Mouse (Mus musculus) megakaryocyte-erythroid progenitor cell, adult 5-6 weeks (primary cell): ENCODE results near the gene Zfp800. TPM values are rescaled to one million over a fixed set of nuclear protein-coding genes. Genes with fewer than 3 reads are reported as not detected.

Experiments
- ATAC-seq: replicated peaks from 2 replicates; pipeline ENCODE4 v1.8.0; 2016; ENCODE audit warnings: mild to moderate bottlenecking, inconsistent platforms; ENCODE audit not compliant: severe bottlenecking, poor library complexity, low FRiP score, low TSS enrichment
- total RNA-seq, 2 experiments: library from RNA; stranded (forward) in 1 of 2; stranded (reverse) in 1 of 2; fragments of 200-1000, 215-1000 nt in 1 of 2; fragments of >200 nt in 1 of 2; fragmentation: Nextera tagmentation in 1 of 2; gene quantifications; 2 replicates each; pipeline ENCODE4 v1.2.3; 2014 to 2017

Gene Zfp800
- total RNA-seq, 2 experiments from 2014 or later = 73.2 to 158 TPM

DNA sequence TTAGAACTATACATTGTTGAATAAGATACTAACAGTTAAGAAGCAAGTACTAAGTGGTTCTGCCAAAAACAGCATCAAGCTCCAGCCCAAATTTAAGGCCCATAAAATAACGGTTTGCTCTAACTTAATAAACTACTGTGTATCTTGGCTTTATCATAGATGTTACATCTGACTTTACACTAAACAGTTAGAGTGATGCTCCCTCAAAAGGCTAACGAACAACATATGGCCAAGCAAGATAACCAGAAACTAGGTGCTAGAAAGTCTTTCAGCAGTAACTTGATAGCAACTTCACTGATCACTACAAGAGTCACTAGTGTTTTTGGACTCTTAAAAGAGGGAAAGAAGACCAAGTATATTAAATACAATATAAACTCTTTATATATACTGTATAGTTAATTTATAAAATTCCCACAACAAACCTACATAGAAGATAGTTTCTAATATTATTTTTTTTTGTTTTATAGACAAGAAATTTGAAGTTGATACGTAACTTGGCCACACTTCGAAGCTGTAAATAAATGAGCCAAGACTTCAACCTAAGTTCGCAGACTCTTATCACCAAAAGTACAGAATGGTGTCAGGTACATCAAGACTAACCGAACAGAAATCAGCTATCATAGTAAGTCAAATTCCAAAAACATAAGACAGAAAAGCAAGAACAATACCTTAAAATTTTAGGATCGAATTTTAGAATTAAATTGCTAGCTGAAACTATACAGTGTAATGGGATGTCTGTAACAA lies 165.0 kb downstream of the Zfp800 start:
- ATAC-seq = peak; percentile 94

GRCm38 (mm10) chr6:28228085-28228484 lies 169.7 kb downstream of the Zfp800 start:
- no peak for ATAC-seq

DNA sequence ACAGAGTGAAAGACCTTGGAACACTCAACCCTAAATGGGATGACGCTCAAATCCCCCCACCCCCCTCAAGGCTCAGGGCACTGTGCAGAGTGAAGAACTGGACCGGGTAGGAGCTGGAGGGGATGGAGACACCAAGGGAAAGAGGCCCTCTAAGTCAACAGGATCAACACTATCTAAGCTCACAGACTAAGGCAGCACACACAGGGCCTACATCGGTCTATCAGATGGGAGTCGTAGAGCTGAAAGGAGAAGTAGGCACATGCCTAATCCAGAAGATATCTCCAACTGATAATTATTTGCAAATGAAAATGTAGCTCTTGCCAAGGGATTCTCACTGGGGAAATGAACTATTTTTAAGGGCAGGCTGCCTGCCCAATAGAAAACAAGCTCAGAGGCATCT lies 176.8 kb downstream of the Zfp800 start:
- 0 out of 2 replicates have a peak, but pooled peaks have one; percentile 32 for ATAC-seq

GRCm38 (mm10) chr6:28218386-28218785 lies 179.4 kb downstream of the Zfp800 start:
- ATAC-seq = no peak

- ATAC-seq = peak; percentile 67
These were observed 182.4 kb downstream of the Zfp800 start for GRCm38 (mm10) chr6:28215268-28215954.

DNA sequence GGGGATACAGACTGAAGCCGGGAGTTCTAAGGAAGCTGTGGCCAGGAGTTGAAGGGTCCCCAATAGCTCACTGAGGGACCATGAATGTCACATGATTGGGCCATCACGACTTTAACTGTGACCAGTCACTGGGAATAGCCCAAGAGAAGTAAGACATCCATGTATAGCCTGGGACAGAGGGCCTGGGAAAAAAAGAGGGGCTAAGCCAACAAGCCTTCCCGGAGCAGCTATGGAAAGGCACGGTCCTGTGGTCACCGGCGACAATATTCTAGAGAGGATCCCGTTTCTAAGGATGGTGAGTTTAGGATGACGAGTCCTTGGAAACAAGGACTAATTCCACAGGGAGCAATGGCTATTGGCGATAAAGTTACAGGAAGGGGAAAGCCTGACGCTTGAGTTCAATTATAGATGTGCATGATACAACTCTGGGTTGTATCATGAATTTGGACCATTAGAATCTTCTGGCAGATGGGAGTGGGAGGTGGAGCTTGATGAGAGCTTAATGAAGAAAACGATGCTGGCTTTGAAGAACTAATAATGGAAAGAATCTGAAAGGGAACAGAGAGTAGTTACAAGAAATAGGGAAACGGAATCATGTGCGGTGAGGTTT lies 183.0 kb downstream of the Zfp800 start:
- ATAC-seq = no peak

- ATAC-seq = no peak
These were observed 194.4 kb downstream of the Zfp800 start for GRCm38 (mm10) chr6:28203454-28203853.

DNA sequence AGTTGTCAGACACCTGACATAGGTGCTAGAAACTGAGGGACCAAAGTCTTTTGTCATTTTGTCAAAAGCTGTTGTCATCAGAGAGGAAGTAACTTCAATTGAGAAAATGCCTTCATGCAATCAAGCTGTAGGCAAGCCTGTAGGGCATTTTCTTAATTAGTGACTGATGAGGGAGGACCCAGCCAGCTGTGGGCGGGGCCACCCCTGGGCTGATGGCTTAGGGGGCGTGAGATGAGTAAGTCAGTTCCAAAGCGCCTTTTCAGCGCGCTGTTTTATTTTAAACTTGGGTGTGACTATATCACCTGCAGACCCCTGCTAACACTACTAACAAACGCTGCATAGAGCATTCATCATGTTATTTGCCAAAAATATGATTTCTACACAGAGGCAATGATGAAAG lies 195.0 kb downstream of the Zfp800 start:
- ATAC-seq = no peak

- no peak for ATAC-seq
These were observed 203.9 kb downstream of the Zfp800 start for GRCm38 (mm10) chr6:28193901-28194300.

DNA sequence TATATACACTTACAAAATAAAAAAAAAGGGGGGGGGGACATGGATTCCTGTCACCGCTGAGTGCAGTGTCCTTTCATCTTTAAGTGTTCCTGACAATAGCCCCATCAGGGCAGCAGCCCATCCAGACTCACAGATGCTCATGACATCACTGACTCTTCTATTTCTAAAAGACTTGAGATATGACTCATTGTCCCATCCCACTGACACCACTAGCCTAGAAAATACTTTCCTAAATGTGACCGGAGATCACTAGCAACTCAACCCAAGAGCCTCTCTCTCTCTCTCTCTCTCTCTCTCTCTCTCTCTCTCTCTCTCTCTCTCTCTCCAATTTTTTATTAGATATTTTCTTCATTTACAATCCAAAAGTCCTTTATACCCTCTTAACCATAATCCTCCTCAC lies 205.9 kb downstream of the Zfp800 start:
- ATAC-seq = no peak

Other genes starting within 250 kb of the Zfp800 start
- gene Arf5, start 25.6 kb upstream of the Zfp800 start, total RNA-seq (2014; fragmentation: Nextera tagmentation) = 74.2 and 89.2 TPM in 2 replicates
- gene Arf5, start 25.6 kb upstream of the Zfp800 start, total RNA-seq (2017) = 43.2 and 45.6 TPM in 2 replicates
- gene Fscn3, start 29.8 kb upstream of the Zfp800 start, total RNA-seq (2014; fragmentation: Nextera tagmentation) = 0.32 and 0.48 TPM in 2 replicates
- gene Fscn3, start 29.8 kb upstream of the Zfp800 start, total RNA-seq (2017) = not detected in 2 replicates
- 4.2 and 4.3 TPM in 2 replicates for gene Gcc1, start 30.4 kb upstream of the Zfp800 start, total RNA-seq (2014; fragmentation: Nextera tagmentation)
- 10.4 and 12.1 TPM in 2 replicates for gene Gcc1, start 30.4 kb upstream of the Zfp800 start, total RNA-seq (2017)
- not detected in 2 replicates for gene Pax4, start 51.3 kb upstream of the Zfp800 start, total RNA-seq (2014; fragmentation: Nextera tagmentation)
- not detected in 2 replicates for gene Pax4, start 51.3 kb upstream of the Zfp800 start, total RNA-seq (2017)
- gene Snd1, start 77.1 kb upstream of the Zfp800 start, total RNA-seq (2014; fragmentation: Nextera tagmentation) = 65.7 and 94.3 TPM in 2 replicates
- 80.6 and 188 TPM in 2 replicates for gene Snd1, start 77.1 kb upstream of the Zfp800 start, total RNA-seq (2017)